Mouse (Mus musculus) lung, adult 2 months (tissue): ENCODE data around the gene Atp8a1. TPM values are rescaled to one million over a fixed set of nuclear protein-coding genes. Genes with fewer than 3 reads are reported as not detected.
A peak's percentile ranks its signal among the peaks of the same experiment; 100 is the strongest.
"Not testable (repeated sequence)": the region's sequence is repeated elsewhere in the genome, so short reads cannot be mapped to it uniquely, and the experiment has no call there.

Source experiments
- DNase-seq: peaks from one replicate; pipeline ENCODE4 v3.0.0; 2022
- H3K4me1 ChIP-seq: fragments of 200-500 bp; 2 replicates; pipeline ENCODE4 v1.6.1; 2011; ENCODE audit warnings: low read length; ENCODE audit not compliant: control insufficient read depth, insufficient read depth
- H3K4me3 ChIP-seq: fragments of 200-500 bp; replicated peaks from 2 replicates; pipeline ENCODE3; 2011; ENCODE audit warnings: low read depth, mild to moderate bottlenecking, control low read depth, low read length; ENCODE audit errors: extremely low read depth
- CTCF ChIP-seq: fragments of 200-500 bp; IDR thresholded peaks from 2 replicates; pipeline ENCODE4 v1.5.1; 2011; ENCODE audit warnings: mild to moderate bottlenecking, low read length, control low read depth; ENCODE audit not compliant: insufficient read depth
- POLR2A ChIP-seq: fragments of 200-500 bp; IDR thresholded peaks from 2 replicates; pipeline ENCODE4 v1.6.1; 2011; ENCODE audit warnings: low read depth, mild to moderate bottlenecking, control low read depth, low read length, borderline replicate concordance; ENCODE audit errors: extremely low read depth
- WGBS: fragments of 180-500 bp; shearing (Covaris S2); methylation state at CpG from one replicate; pipeline ENCODE4 v1.1.7; 2018; 5-methylcytosine and 5-hydroxymethylcytosine counted together
- polyA plus RNA-seq: library from polyadenylated mRNA; depleted of rRNA; stranded (reverse); fragments of >200 nt; gene quantifications from 2 replicates; pipeline ENCODE4 v1.2.3, GENCODE M21; 2012

The Atp8a1 gene
- polyA plus RNA-seq, 1 experiment = 75.7 TPM

- no peak for DNase-seq
- TF ChIP-seq CTCF (no peak), POLR2A (no peak)
- H3K4me3 ChIP-seq = no peak overlapping the region
- H3K4me1 ChIP-seq = peaks cover 29% of the 10 kb centered on the region
- WGBS = 80% methylated on average over 3 of the region's 3 CpGs
These were observed 18.9 kb downstream of the Atp8a1 start for GRCm38 (mm10) chr5:67828356-67828755.

- no peak overlapping the region for H3K4me3 ChIP-seq
- H3K4me1 ChIP-seq = peaks cover 33% of the 10 kb centered on the region
- DNase-seq = no peak
- 74% methylated on average over 3 of the region's 3 CpGs for WGBS
- no peak for TF ChIP-seq CTCF
- no peak for TF ChIP-seq POLR2A
These were observed 20.3 kb downstream of the Atp8a1 start for GRCm38 (mm10) chr5:67826935-67827334.

GRCm38 (mm10) chr5:67826278-67826677 is 21.0 kb downstream of the Atp8a1 start:
- TF ChIP-seq POLR2A (no peak), CTCF (no peak)
- DNase-seq = no peak
- 68% methylated on average over 9 of the region's 9 CpGs for WGBS
- H3K4me1 ChIP-seq = peaks cover 33% of the 10 kb centered on the region
- H3K4me3 ChIP-seq = no peak overlapping the region

- Histone ChIP-seq H3K4me1 (peaks cover 35% of the 10 kb centered on the region), H3K4me3 (no peak overlapping the region)
- 69% methylated on average over 2 of the region's 2 CpGs for WGBS
- TF ChIP-seq CTCF (no peak), POLR2A (no peak)
- DNase-seq = no peak
These were observed 22.6 kb downstream of the Atp8a1 start for GRCm38 (mm10) chr5:67824600-67824999.

- H3K4me3 ChIP-seq = no peak overlapping the region
- 60% methylated on average over 5 of the region's 5 CpGs for WGBS
- no peak for DNase-seq
- peaks cover 34% of the 10 kb centered on the region for H3K4me1 ChIP-seq
- no peak for TF ChIP-seq POLR2A
- no peak for TF ChIP-seq CTCF
These were observed 23.5 kb downstream of the Atp8a1 start for GRCm38 (mm10) chr5:67823771-67824170.

- Histone ChIP-seq H3K4me1 (peaks cover 32% of the 10 kb centered on the region), H3K4me3 (no peak overlapping the region)
- WGBS = 58% methylated on average over 6 of the region's 6 CpGs
- no peak for DNase-seq
- no peak for TF ChIP-seq POLR2A
- no peak for TF ChIP-seq CTCF
These were observed 24.6 kb downstream of the Atp8a1 start for GRCm38 (mm10) chr5:67822619-67823018.

GRCm38 (mm10) chr5:67821987-67822401 is 25.2 kb downstream of the Atp8a1 start:
- no peak for TF ChIP-seq CTCF
- no peak for TF ChIP-seq POLR2A
- 43% methylated on average over 8 of the region's 8 CpGs for WGBS
- no peak for DNase-seq
- peaks cover 32% of the 10 kb centered on the region for H3K4me1 ChIP-seq
- H3K4me3 ChIP-seq = no peak overlapping the region

- TF ChIP-seq POLR2A = no peak
- TF ChIP-seq CTCF = no peak
- 90% methylated on average over 2 of the region's 2 CpGs for WGBS
These were observed 26.0 kb downstream of the Atp8a1 start for GRCm38 (mm10) chr5:67821185-67821584.

GRCm38 (mm10) chr5:67819451-67819850 is 27.8 kb downstream of the Atp8a1 start:
- no peak for TF ChIP-seq POLR2A
- TF ChIP-seq CTCF = no peak

More at GRCm38 (mm10) chr5:67821185-67821584, 26.0 kb downstream of the Atp8a1 start:
- Histone ChIP-seq H3K4me3 (no peak overlapping the region), H3K4me1 (peaks cover 29% of the 10 kb centered on the region)
- DNase-seq = no peak

GRCm38 (mm10) chr5:67815572-67816325 is 31.5 kb downstream of the Atp8a1 start:
- peak; percentile 31 for DNase-seq
- 35% methylated on average over 16 of the region's 16 CpGs for whole genome bisulfite sequencing
- TF ChIP-seq CTCF (no peak), POLR2A (no peak)
- peaks cover 12% of the 10 kb centered on the region for H3K4me1 ChIP-seq
- no peak overlapping the region for H3K4me3 ChIP-seq

More at GRCm38 (mm10) chr5:67819451-67819850, 27.8 kb downstream of the Atp8a1 start:
- WGBS = 71% methylated on average over 5 of the region's 5 CpGs
- DNase-seq = no peak
- no peak overlapping the region for H3K4me3 ChIP-seq
- H3K4me1 ChIP-seq = peaks cover 30% of the 10 kb centered on the region

- peaks cover 12% of the 10 kb centered on the region for H3K4me1 ChIP-seq
- 58% methylated on average over 8 of the region's 8 CpGs for WGBS
- not testable (repeated sequence) for DNase-seq, H3K4me3 ChIP-seq
These were observed 32.2 kb downstream of the Atp8a1 start for GRCm38 (mm10) chr5:67815060-67815459.
